Mouse (Mus musculus) ES-Bruce4 (cell line): ENCODE measurements around the gene Gzmc.

Experiments used
- CTCF ChIP-seq: IDR thresholded peaks from one replicate; pipeline ENCODE4 v1.8.1; 2011; ENCODE audit warnings: low read depth, low read length
- POLR2A ChIP-seq: IDR thresholded peaks from one replicate; pipeline ENCODE4 v1.8.1; 2011; ENCODE audit warnings: low read length; ENCODE audit not compliant: insufficient read depth

- no peak for TF ChIP-seq CTCF
- TF ChIP-seq POLR2A: no peak
Observed at GRCm38 (mm10) chr14:56262153-56262552, 27.7 kb upstream of the Gzmc start, which contains the start of gene Gzmb.
